Mouse (Mus musculus) stomach, postnatal 0 days (tissue): ENCODE results near the gene Mrps17.

Source experiments
- CTCF ChIP-seq: IDR thresholded peaks from 2 replicates; pipeline ENCODE4 v1.5.1; 2016; ENCODE audit warnings: antibody characterized with exemption, low read depth, mild to moderate bottlenecking, moderate library complexity
- EP300 ChIP-seq: optimal IDR thresholded peaks from 2 replicates; pipeline ENCODE3; 2016; ENCODE audit warnings: antibody characterized with exemption

DNA sequence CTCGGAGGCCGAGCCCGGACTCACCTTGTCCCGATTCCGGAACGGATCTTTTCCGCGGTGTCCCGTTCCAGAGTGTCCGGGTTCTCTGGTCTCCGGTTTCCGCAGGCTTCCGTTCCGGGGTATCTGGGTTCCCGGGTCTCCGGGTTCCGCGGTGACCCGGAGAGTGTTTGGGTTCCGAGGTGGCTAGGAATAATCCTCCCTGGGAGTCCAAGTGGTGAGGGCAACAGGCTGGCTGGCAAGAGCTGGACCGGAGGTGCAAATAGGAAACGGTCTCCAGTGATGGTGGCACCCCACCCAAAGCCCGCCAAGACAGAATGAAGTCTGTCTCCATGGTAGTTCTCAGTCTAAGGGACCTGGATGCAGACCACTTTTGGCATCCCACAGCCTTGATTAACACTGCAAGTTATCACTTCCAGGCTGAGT is 45.2 kb upstream of the Mrps17 start, which contains the start of gene Zfp11:
- TF ChIP-seq EP300 (no peak), CTCF (no peak)
